ENCODE assay signal across 8 mouse cellular contexts in genomic region chr15:81904939-81905338, GRCm38 (mm10). TPM values are rescaled to one million over a fixed set of nuclear protein-coding genes. Genes with fewer than 3 reads are reported as not detected.
DNase-seq lines count a peak whose midpoint lies in the region; ATAC-seq and TF ChIP-seq lines count a peak whose summit lies in the region.

No protein-coding gene starts in this region.

- 46% methylated on average over 2 of the region's 2 CpGs for WGBS in kidney, embryonic 15.5 days

- TF ChIP-seq RAD21 in MEL (IDR thresholded peaks at IDR 0.05; ENCODE audit: low read depth, low read length) = peak; percentile 80

- TF ChIP-seq EP300 in MEL (IDR thresholded peaks at IDR 0.05; ENCODE audit: low read depth in 1 of 2, low read length in 2 of 2) = no peak

- H3K9ac ChIP-seq in kidney, embryonic 15.5 days = no peak overlapping the region
- H3K9ac ChIP-seq in MEL (ENCODE audit: control insufficient read depth, low read depth, low read length, poor library complexity, severe bottlenecking) = no peak overlapping the region

- no peak overlapping the region for H3K4me3 ChIP-seq in kidney, embryonic 15.5 days (replicated peaks)
- H3K4me3 ChIP-seq in MEL (ENCODE audit: control insufficient read depth in 1 of 2, insufficient read depth in 1 of 2, low read depth in 2 of 2, low read length in 2 of 2) = no peak overlapping the region
- H3K4me3 ChIP-seq in gastrocnemius, adult 2 months = no peak overlapping the region

- peak; percentile 81 for DNase-seq in kidney, adult 18-20 months
- DNase-seq in MEL (ENCODE audit: low read depth, low spot score) = peak; percentile 80
- DNase-seq in cerebellum, adult 11-12 months = peak; percentile 61
- DNase-seq in gastrocnemius, adult 2 months = peak; percentile 79
- DNase-seq in layer of hippocampus, postnatal 25 days (ENCODE audit: extremely low spot score in 1 of 2, low spot score in 1 of 2) = peak; percentile 67 to 89
- peak; percentile 43 for DNase-seq in testis, postnatal 14 days (ENCODE audit: low spot score)

- no peak overlapping the region for H3K27ac ChIP-seq in kidney, embryonic 15.5 days
- no peak overlapping the region for H3K27ac ChIP-seq in MEL (ENCODE audit: control insufficient read depth, low read depth, low read length)
- H3K27ac ChIP-seq in gastrocnemius, adult 2 months = peak overlapping the region; percentile 31; the same call in 1 of the 2 replicates

- no peaks in the 10 kb centered on the region for H3K4me1 ChIP-seq in kidney, embryonic 15.5 days
- H3K4me1 ChIP-seq in MEL (ENCODE audit: control insufficient read depth in 1 of 2, insufficient read depth in 2 of 2, low read length in 2 of 2) = no peaks in the 10 kb centered on the region

- peak; percentile 72 to 91 (median 84) for TF ChIP-seq CTCF in MEL (IDR thresholded peaks at IDR 0.05 in 2 of 3, conservative IDR thresholded peaks at IDR 0.05 in 1 of 3; ENCODE audit: control insufficient read depth in 1 of 3, insufficient read depth in 1 of 3, low read depth in 2 of 3, low read length in 3 of 3, poor library complexity in 1 of 3, severe bottlenecking in 1 of 3)
- peak; percentile 86 for TF ChIP-seq CTCF in gastrocnemius, adult 2 months (IDR thresholded peaks at IDR 0.05)

- no peaks in the 10 kb centered on the region for H3K79me2 ChIP-seq in MEL (ENCODE audit: control insufficient read depth, insufficient read depth, low read length, poor library complexity)

- peaks cover 100% of the 10 kb centered on the region for H3K36me3 ChIP-seq in kidney, embryonic 15.5 days
- H3K36me3 ChIP-seq in MEL (ENCODE audit: control insufficient read depth in 1 of 2, insufficient read depth in 2 of 2, low read length in 2 of 2) = peaks cover 0 to 35% of the 10 kb centered on the region in 2 experiments; a peak in 2 of 4 replicates

- intact Hi-C loops in gastrocnemius, adult 2 months (cut with DNase I) = loop anchor here (5.0 kb wide), 1 partner anchor 33 kb away; the partner anchor contains the start of genes Aco2 and Phf5a

- no peaks in the 10 kb centered on the region for H3K27me3 ChIP-seq in kidney, embryonic 15.5 days
- H3K27me3 ChIP-seq in MEL (ENCODE audit: control insufficient read depth in 1 of 2, insufficient read depth in 2 of 2, low read length in 2 of 2) = no peaks in the 10 kb centered on the region

- H3K4me2 ChIP-seq in kidney, embryonic 15.5 days = no peak overlapping the region

- ATAC-seq in kidney, embryonic 15.5 days (replicated peaks; ENCODE audit: low FRiP score) = no peak
- peak; percentile 33; the same call in 1 of the 2 replicates for ATAC-seq in monocyte, adult 5-6 weeks (replicated peaks; ENCODE audit: insufficient number of reproducible peaks, low FRiP score, low TSS enrichment, poor library complexity, severe bottlenecking)

- H3K9me3 ChIP-seq in kidney, embryonic 15.5 days (replicated peaks) = no peaks in the 10 kb centered on the region
- H3K9me3 ChIP-seq in MEL (replicated peaks; ENCODE audit: insufficient read depth, low read length) = no peaks in the 10 kb centered on the region

- TF ChIP-seq POLR2A in MEL (IDR thresholded peaks at IDR 0.05; ENCODE audit: control insufficient read depth in 1 of 2, insufficient read depth in 1 of 2, low read depth in 1 of 2, low read length in 2 of 2, poor library complexity in 1 of 2) = no peak

TF ChIP-seq in MEL, 35 proteins besides CTCF, POLR2A, EP300 and RAD21:
- TF ChIP-seq KAT2A (conservative IDR thresholded peaks at IDR 0.05; ENCODE audit: low read depth, low read length) = no peak
- TF ChIP-seq MYC (IDR thresholded peaks at IDR 0.05; ENCODE audit: low read depth, low read length) = no peak
- no peak for TF ChIP-seq USF1 (IDR thresholded peaks at IDR 0.05; ENCODE audit: low read depth, low read length)
- TF ChIP-seq ZC3H11A (IDR thresholded peaks at IDR 0.05; ENCODE audit: low read depth, low read length) = peak; percentile 61
- TF ChIP-seq USF2 (IDR thresholded peaks at IDR 0.05; ENCODE audit: borderline replicate concordance in 1 of 2, insufficient read depth in 1 of 2, low read depth in 1 of 2, low read length in 2 of 2) = no peak
- TF ChIP-seq TCF12 (IDR thresholded peaks at IDR 0.05; ENCODE audit: low read depth, low read length) = no peak
- TF ChIP-seq UBTF (IDR thresholded peaks at IDR 0.05; ENCODE audit: borderline replicate concordance, insufficient read depth, low read depth, low read length) = no peak
- TF ChIP-seq SMC3 (IDR thresholded peaks at IDR 0.05; ENCODE audit: low read depth, low read length) = peak; percentile 71
- TF ChIP-seq POLR2AphosphoS2 (IDR thresholded peaks at IDR 0.05; ENCODE audit: low read length) = no peak
- TF ChIP-seq MAFK (IDR thresholded peaks at IDR 0.05; ENCODE audit: borderline replicate concordance, low read depth, low read length) = no peak
- no peak for TF ChIP-seq GATA1 (IDR thresholded peaks at IDR 0.05; ENCODE audit: low read depth, low read length)
- TF ChIP-seq ELF1 (IDR thresholded peaks at IDR 0.05; ENCODE audit: low read depth, low read length) = no peak

RNA-seq across cellular contexts. Expression of gene Polr3h, which starts 21.1 kb away (rescaled TPM):
- 80.1 and 80.8 TPM in 2 replicates for polyA plus RNA-seq in kidney, embryonic 15.5 days (2015; fragmentation: Nextera tagmentation; extraction: Ambion mirVana)
- total RNA-seq in MEL (2012; rRNA removed) = 87.9 and 109 TPM in 2 replicates
- 100 to 1,000 TPM in 1 of 2 experiments, not detected in 1; 304 TPM for polyA plus RNA-seq in MEL (2012; ENCODE audit: insufficient read depth in 1 of 2, insufficient read length in 2 of 2, low read depth in 1 of 2, low replicate concordance in 2 of 2, missing spikeins in 1 of 2)
- total RNA-seq in gastrocnemius, adult 2 months (2021) = 1 to 10 TPM; 6.4 to 7.6 TPM
- total RNA-seq in layer of hippocampus, postnatal 25 days (2021) = 10 to 100 TPM; 48.0 to 52.8 TPM
- total RNA-seq in monocyte, adult 5-6 weeks (2017) = 7.9 to 13.7 TPM (median 8.1 TPM) in 3 replicates

RNA-seq across cellular contexts. Expression of gene Csdc2, which starts 31.6 kb away (rescaled TPM):
- polyA plus RNA-seq in kidney, embryonic 15.5 days (2015; fragmentation: Nextera tagmentation; extraction: Ambion mirVana) = 24.7 and 30.7 TPM in 2 replicates
- not detected in 2 replicates for total RNA-seq in MEL (2012; rRNA removed)
- not detected for polyA plus RNA-seq in MEL (2012; ENCODE audit: insufficient read depth in 1 of 2, insufficient read length in 2 of 2, low read depth in 1 of 2, low replicate concordance in 2 of 2, missing spikeins in 1 of 2)
- 1 to 10 TPM; 1.6 to 2.1 TPM for total RNA-seq in gastrocnemius, adult 2 months (2021)
- total RNA-seq in layer of hippocampus, postnatal 25 days (2021) = 10 to 100 TPM; 89.9 to 90.2 TPM
- total RNA-seq in monocyte, adult 5-6 weeks (2017) = 0.19 TPM in 1 of 3 replicates, not detected in the others

RNA-seq across cellular contexts. Expression of gene Aco2, which starts 32.8 kb away (rescaled TPM):
- 216 and 224 TPM in 2 replicates for polyA plus RNA-seq in kidney, embryonic 15.5 days (2015; fragmentation: Nextera tagmentation; extraction: Ambion mirVana)
- total RNA-seq in MEL (2012; rRNA removed) = 241 and 248 TPM in 2 replicates
- 1,000 to 10,000 TPM in 1 of 2 experiments, 100 to 1,000 TPM in 1; 447 to 1,242 TPM for polyA plus RNA-seq in MEL (2012; ENCODE audit: insufficient read depth in 1 of 2, insufficient read length in 2 of 2, low read depth in 1 of 2, low replicate concordance in 2 of 2, missing spikeins in 1 of 2)
- 1,000 to 10,000 TPM; 1,155 to 1,439 TPM for total RNA-seq in gastrocnemius, adult 2 months (2021)
- 100 to 1,000 TPM; 475 to 495 TPM for total RNA-seq in layer of hippocampus, postnatal 25 days (2021)
- total RNA-seq in monocyte, adult 5-6 weeks (2017) = 103 to 166 TPM (median 150 TPM) in 3 replicates

RNA-seq across cellular contexts. Expression of gene Phf5a, which starts 33.2 kb away (rescaled TPM):
- polyA plus RNA-seq in kidney, embryonic 15.5 days (2015; fragmentation: Nextera tagmentation; extraction: Ambion mirVana) = 159 and 163 TPM in 2 replicates
- total RNA-seq in MEL (2012; rRNA removed) = 112 and 128 TPM in 2 replicates
- polyA plus RNA-seq in MEL (2012; ENCODE audit: insufficient read depth in 1 of 2, insufficient read length in 2 of 2, low read depth in 1 of 2, low replicate concordance in 2 of 2, missing spikeins in 1 of 2) = 100 to 1,000 TPM in 1 of 2 experiments, not detected in 1; 164 TPM
- total RNA-seq in gastrocnemius, adult 2 months (2021) = 10 to 100 TPM; 38.4 to 39.9 TPM
- 10 to 100 TPM; 32.6 to 40.0 TPM for total RNA-seq in layer of hippocampus, postnatal 25 days (2021)
- 54.7 to 91.7 TPM (median 58.7 TPM) in 3 replicates for total RNA-seq in monocyte, adult 5-6 weeks (2017)

RNA-seq across cellular contexts. Expression of gene Tob2, which starts 46.3 kb away (rescaled TPM):
- polyA plus RNA-seq in kidney, embryonic 15.5 days (2015; fragmentation: Nextera tagmentation; extraction: Ambion mirVana) = 28.2 and 29.3 TPM in 2 replicates
- 21.6 and 23.5 TPM in 2 replicates for total RNA-seq in MEL (2012; rRNA removed)
- 10 to 100 TPM in 1 of 2 experiments, not detected in 1; 20.7 TPM for polyA plus RNA-seq in MEL (2012; ENCODE audit: insufficient read depth in 1 of 2, insufficient read length in 2 of 2, low read depth in 1 of 2, low replicate concordance in 2 of 2, missing spikeins in 1 of 2)
- total RNA-seq in gastrocnemius, adult 2 months (2021) = 100 to 1,000 TPM; 151 to 205 TPM
- 10 to 100 TPM; 27.7 to 34.1 TPM for total RNA-seq in layer of hippocampus, postnatal 25 days (2021)
- 27.1 to 48.1 TPM (median 29.4 TPM) in 3 replicates for total RNA-seq in monocyte, adult 5-6 weeks (2017)

Comparison
In these comparisons a context has a peak if more than half of its experiments do, and no peak if none do; other contexts are left out.
1. RNA of gene Csdc2, which starts 31.6 kb away (total RNA-seq): 89.9 to 90.2 TPM in layer of hippocampus, postnatal 25 days; 1.6 to 2.1 TPM in gastrocnemius, adult 2 months, not detected in MEL and 0.19 TPM in monocyte, adult 5-6 weeks; every median in the first group is over 10 times any median in the second.
2. Peak in every context shown above with its lines, with median percentiles within 50 percentile points of each other: DNase-seq.